Mouse (Mus musculus) thymus, postnatal 14 days (tissue): ENCODE results near the gene Rhox2g.
"Not testable (repeated sequence)": the region's sequence is repeated elsewhere in the genome, so short reads cannot be mapped to it uniquely, and the experiment has no call there.

ENCODE experiments used
- DNase-seq: peaks from one replicate; pipeline ENCODE4 v3.0.0; 2021

Gene Rhox2g

GRCm38 (mm10) chrX:37643370-37643769, at the start of gene Rhox2g:
Gene Rhox2g (minus strand): TSS chrX:37643470.
- DNase-seq, result not testable (repeated sequence)

- DNase-seq, result no peak
These were observed 49.0 kb upstream of the Rhox2g start for GRCm38 (mm10) chrX:37692261-37692660.

- no peak for DNase-seq
These were observed 39.9 kb upstream of the Rhox2g start for GRCm38 (mm10) chrX:37683031-37683715.

- not testable (repeated sequence) for DNase-seq
These were observed 29.9 kb upstream of the Rhox2g start, which contains the start of gene Rhox2h for GRCm38 (mm10) chrX:37673177-37673576. Gene Rhox2h (minus strand): TSS chrX:37673277.

GRCm38 (mm10) chrX:37668664-37669063, 25.4 kb upstream of the Rhox2g start, which contains the start of gene Rhox3h:
Gene Rhox3h (minus strand): TSS chrX:37668764.
- DNase-seq, result not testable (repeated sequence)

- DNase-seq, result not testable (repeated sequence)
These were observed 8.0 kb upstream of the Rhox2g start, which contains the start of gene Rhox4g for GRCm38 (mm10) chrX:37651227-37651626. Gene Rhox4g (minus strand): TSS chrX:37651327.

GRCm38 (mm10) chrX:37628512-37628911, 14.8 kb downstream of the Rhox2g start, which contains the start of gene Rhox3g:
Gene Rhox3g (minus strand): TSS chrX:37628612.
- DNase-seq, result not testable (repeated sequence)

GRCm38 (mm10) chrX:37607604-37608003, 35.7 kb downstream of the Rhox2g start, which contains the start of gene Rhox4f:
Gene Rhox4f (minus strand): TSS chrX:37607704.
- not testable (repeated sequence) for DNase-seq
